Mouse (Mus musculus): ENCODE measurements at regions not wholly inside any gene's neighbourhood (a gene's known extent, or its start where the extent isn't known, plus 50 kb on each side); places are given as distances from the start of the nearest gene placed in this dataset.

GRCm38 (mm10) chr13:78717686-78718431, 518.3 kb upstream of the Nr2f1 start:
- no peak overlapping the region for H3K4me3 ChIP-seq (replicated peaks; ENCODE audit: low read length)
- peak; percentile 37; the same call in 1 of the 2 replicates for ATAC-seq (ENCODE audit: low FRiP score)
- no peaks in the 10 kb centered on the region for H3K4me1 ChIP-seq (replicated peaks; ENCODE audit: control insufficient read depth, insufficient read depth, low read length)
- 52% methylated on average over 4 of the region's 4 CpGs for WGBS
- H3K36me3 ChIP-seq (replicated peaks; ENCODE audit: control insufficient read depth, insufficient read depth) = no peaks in the 10 kb centered on the region
- no peaks in the 10 kb centered on the region for H3K27me3 ChIP-seq (ENCODE audit: control insufficient read depth, insufficient read depth, low read length)
- no peak overlapping the region for H3K27ac ChIP-seq
- DNase-seq (ENCODE audit: low spot score) = no peak
- no peaks in the 10 kb centered on the region for H3K9me3 ChIP-seq (ENCODE audit: control insufficient read depth, low read length)
- no peak overlapping the region for H3K4me2 ChIP-seq (replicated peaks)
- H3K9ac ChIP-seq = no peak overlapping the region

GRCm38 (mm10) chr13:78717159-78717558, 517.6 kb upstream of the Nr2f1 start:
- H3K4me1 ChIP-seq (replicated peaks; ENCODE audit: control insufficient read depth, insufficient read depth, low read length) = no peaks in the 10 kb centered on the region
- no peak overlapping the region for H3K27ac ChIP-seq
- H3K9ac ChIP-seq = no peak overlapping the region
- H3K36me3 ChIP-seq (replicated peaks; ENCODE audit: control insufficient read depth, insufficient read depth) = no peaks in the 10 kb centered on the region
- no peak for DNase-seq (ENCODE audit: low spot score)
- no peak overlapping the region for H3K4me2 ChIP-seq (replicated peaks)
- WGBS = 66% methylated on average over 1 of the region's 1 CpGs
- H3K27me3 ChIP-seq (ENCODE audit: control insufficient read depth, insufficient read depth, low read length) = no peaks in the 10 kb centered on the region
- no peak for ATAC-seq (ENCODE audit: low FRiP score)
- H3K9me3 ChIP-seq (ENCODE audit: control insufficient read depth, low read length) = no peaks in the 10 kb centered on the region
- H3K4me3 ChIP-seq (replicated peaks; ENCODE audit: low read length) = no peak overlapping the region

GRCm38 (mm10) chr13:78704693-78705092, 505.1 kb upstream of the Nr2f1 start:
- H3K4me3 ChIP-seq (replicated peaks; ENCODE audit: low read length) = no peak overlapping the region
- H3K9me3 ChIP-seq (ENCODE audit: control insufficient read depth, low read length) = no peaks in the 10 kb centered on the region
- no peak overlapping the region for H3K9ac ChIP-seq
- no peaks in the 10 kb centered on the region for H3K27me3 ChIP-seq (ENCODE audit: control insufficient read depth, insufficient read depth, low read length)
- no peak for DNase-seq (ENCODE audit: low spot score)
- no peaks in the 10 kb centered on the region for H3K36me3 ChIP-seq (replicated peaks; ENCODE audit: control insufficient read depth, insufficient read depth)
- no peak overlapping the region for H3K27ac ChIP-seq
- no peaks in the 10 kb centered on the region for H3K4me1 ChIP-seq (replicated peaks; ENCODE audit: control insufficient read depth, insufficient read depth, low read length)
- ATAC-seq (ENCODE audit: low FRiP score) = no peak
- WGBS = 94% methylated on average over 1 of the region's 1 CpGs
- H3K4me2 ChIP-seq (replicated peaks) = no peak overlapping the region

DNA sequence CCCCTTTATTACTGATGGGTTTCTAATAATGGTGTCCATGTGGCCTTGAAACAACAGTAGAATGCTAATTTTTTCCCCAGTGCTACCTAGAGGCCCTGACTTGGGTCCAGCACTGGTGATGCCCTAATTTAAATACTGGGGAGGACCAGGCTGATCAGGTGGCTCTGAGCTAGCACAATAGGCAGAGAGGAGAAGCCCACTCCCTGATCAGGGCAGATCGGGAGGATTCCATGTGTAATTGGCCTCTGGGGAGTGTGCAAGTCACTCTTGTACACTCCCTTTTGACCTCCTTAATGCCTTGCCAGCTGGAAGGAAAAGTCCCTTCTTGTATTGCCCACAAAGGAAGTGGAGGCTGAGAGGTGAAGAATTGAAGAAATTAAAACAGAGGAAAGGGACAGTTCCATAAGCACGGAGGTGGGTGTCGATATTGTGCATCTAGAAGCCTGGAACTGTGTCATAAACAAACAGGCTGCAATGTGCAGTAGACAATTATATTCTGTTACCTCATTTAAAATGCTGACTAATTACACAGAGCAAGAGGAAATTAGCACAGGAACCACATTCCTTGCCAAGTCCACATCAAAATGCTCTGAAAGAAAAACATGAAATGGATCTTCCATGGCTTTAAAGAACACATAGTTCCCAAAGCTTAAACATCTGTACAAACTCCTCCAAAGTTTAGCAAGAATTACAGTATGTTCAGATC, 498.4 kb upstream of the Nr2f1 start:
- Histone ChIP-seq H3K4me2 (replicated peaks) (no peak overlapping the region), H3K27ac (no peak overlapping the region), H3K4me3 (replicated peaks; ENCODE audit: low read length) (no peak overlapping the region), H3K36me3 (replicated peaks; ENCODE audit: control insufficient read depth, insufficient read depth) (no peaks in the 10 kb centered on the region), H3K9me3 (ENCODE audit: control insufficient read depth, low read length) (no peaks in the 10 kb centered on the region), H3K27me3 (ENCODE audit: control insufficient read depth, insufficient read depth, low read length) (no peaks in the 10 kb centered on the region), H3K4me1 (replicated peaks; ENCODE audit: control insufficient read depth, insufficient read depth, low read length) (0 out of 2 replicates have a peak, but pooled peaks cover 4% of the 10 kb centered on the region), H3K9ac (no peak overlapping the region)
- no peak for DNase-seq (ENCODE audit: low spot score)
- WGBS = 31% methylated on average over 3 of the region's 3 CpGs
- peak; percentile 75 for ATAC-seq (ENCODE audit: low FRiP score)

GRCm38 (mm10) chr13:78679255-78679895, 479.8 kb upstream of the Nr2f1 start:
- ATAC-seq (ENCODE audit: low FRiP score) (no peak), DNase-seq (ENCODE audit: low spot score) (no peak)
- H3K9me3 ChIP-seq (ENCODE audit: control insufficient read depth, low read length) = no peaks in the 10 kb centered on the region
- 35% methylated on average over 4 of the region's 4 CpGs for WGBS
- no peak overlapping the region for H3K4me2 ChIP-seq (replicated peaks)
- H3K27ac ChIP-seq = no peak overlapping the region
- no peak overlapping the region for H3K9ac ChIP-seq
- H3K36me3 ChIP-seq (replicated peaks; ENCODE audit: control insufficient read depth, insufficient read depth) = no peaks in the 10 kb centered on the region
- H3K4me1 ChIP-seq (replicated peaks; ENCODE audit: control insufficient read depth, insufficient read depth, low read length) = 0 out of 2 replicates have a peak, but pooled peaks cover 4% of the 10 kb centered on the region
- no peaks in the 10 kb centered on the region for H3K27me3 ChIP-seq (ENCODE audit: control insufficient read depth, insufficient read depth, low read length)
- no peak overlapping the region for H3K4me3 ChIP-seq (replicated peaks; ENCODE audit: low read length)

GRCm38 (mm10) chr13:78678241-78678640, 478.7 kb upstream of the Nr2f1 start:
- Histone ChIP-seq H3K9me3 (ENCODE audit: control insufficient read depth, low read length) (no peaks in the 10 kb centered on the region), H3K9ac (peak overlapping the region; percentile 16; the same call in 1 of the 2 replicates), H3K4me3 (replicated peaks; ENCODE audit: low read length) (no peak overlapping the region), H3K27ac (peak overlapping the region; percentile 29), H3K4me1 (replicated peaks; ENCODE audit: control insufficient read depth, insufficient read depth, low read length) (0 out of 2 replicates have a peak, but pooled peaks cover 4% of the 10 kb centered on the region), H3K36me3 (replicated peaks; ENCODE audit: control insufficient read depth, insufficient read depth) (no peaks in the 10 kb centered on the region), H3K27me3 (ENCODE audit: control insufficient read depth, insufficient read depth, low read length) (no peaks in the 10 kb centered on the region), H3K4me2 (replicated peaks) (0 out of 2 replicates have a peak overlapping the region, but pooled peaks have one; percentile 7)
- no peak for DNase-seq (ENCODE audit: low spot score)
- 23% methylated on average over 7 of the region's 7 CpGs for WGBS
- ATAC-seq (ENCODE audit: low FRiP score) = no peak

GRCm38 (mm10) chr13:78658285-78658684, 458.7 kb upstream of the Nr2f1 start:
- Histone ChIP-seq H3K36me3 (replicated peaks; ENCODE audit: control insufficient read depth, insufficient read depth) (no peaks in the 10 kb centered on the region), H3K27ac (no peak overlapping the region), H3K4me3 (replicated peaks; ENCODE audit: low read length) (no peak overlapping the region), H3K27me3 (ENCODE audit: control insufficient read depth, insufficient read depth, low read length) (no peaks in the 10 kb centered on the region), H3K4me2 (replicated peaks) (no peak overlapping the region), H3K9ac (no peak overlapping the region), H3K9me3 (ENCODE audit: control insufficient read depth, low read length) (no peaks in the 10 kb centered on the region), H3K4me1 (replicated peaks; ENCODE audit: control insufficient read depth, insufficient read depth, low read length) (no peaks in the 10 kb centered on the region)
- 92% methylated on average over 7 of the region's 7 CpGs for WGBS
- ATAC-seq (ENCODE audit: low FRiP score) (no peak), DNase-seq (ENCODE audit: low spot score) (no peak)

GRCm38 (mm10) chr13:78656766-78657165, 457.2 kb upstream of the Nr2f1 start:
- no peak overlapping the region for H3K9ac ChIP-seq
- no peak overlapping the region for H3K4me2 ChIP-seq (replicated peaks)
- H3K36me3 ChIP-seq (replicated peaks; ENCODE audit: control insufficient read depth, insufficient read depth) = no peaks in the 10 kb centered on the region
- H3K27ac ChIP-seq = no peak overlapping the region
- WGBS = 89% methylated on average over 2 of the region's 2 CpGs
- no peaks in the 10 kb centered on the region for H3K9me3 ChIP-seq (ENCODE audit: control insufficient read depth, low read length)
- ATAC-seq (ENCODE audit: low FRiP score) (no peak), DNase-seq (ENCODE audit: low spot score) (no peak)
- no peaks in the 10 kb centered on the region for H3K27me3 ChIP-seq (ENCODE audit: control insufficient read depth, insufficient read depth, low read length)
- H3K4me1 ChIP-seq (replicated peaks; ENCODE audit: control insufficient read depth, insufficient read depth, low read length) = no peaks in the 10 kb centered on the region
- H3K4me3 ChIP-seq (replicated peaks; ENCODE audit: low read length) = no peak overlapping the region

- H3K4me1 ChIP-seq (replicated peaks; ENCODE audit: control insufficient read depth, insufficient read depth, low read length) = no peaks in the 10 kb centered on the region
- no peak overlapping the region for H3K4me3 ChIP-seq (replicated peaks; ENCODE audit: low read length)
- DNase-seq (ENCODE audit: low spot score) (no peak), ATAC-seq (ENCODE audit: low FRiP score) (no peak)
- H3K36me3 ChIP-seq (replicated peaks; ENCODE audit: control insufficient read depth, insufficient read depth) = no peaks in the 10 kb centered on the region
- H3K27ac ChIP-seq = no peak overlapping the region
- H3K4me2 ChIP-seq (replicated peaks) = no peak overlapping the region
- no peak overlapping the region for H3K9ac ChIP-seq
- H3K9me3 ChIP-seq (ENCODE audit: control insufficient read depth, low read length) = no peaks in the 10 kb centered on the region
- WGBS = 69% methylated on average over 1 of the region's 1 CpGs
- H3K27me3 ChIP-seq (ENCODE audit: control insufficient read depth, insufficient read depth, low read length) = no peaks in the 10 kb centered on the region
Measured at GRCm38 (mm10) chr13:78656196-78656595, 456.6 kb upstream of the Nr2f1 start.

All from hindbrain, embryonic 14.5 days (tissue).